Mouse (Mus musculus) right cerebral cortex, adult 2 months (tissue): Measurements from ENCODE around the gene Slc2a1.

Experiments used
- DNase-seq, 2 experiments: peaks; one replicate each; pipeline ENCODE4 v3.0.0; 2021 to 2022; ENCODE audit warnings: low spot score in 2 of 2

Gene Slc2a1

GRCm38 (mm10) chr4:119180133-119180707 lies 71.7 kb downstream of the Slc2a1 start:
- no peak for DNase-seq

- no peak for DNase-seq
Observed at GRCm38 (mm10) chr4:119181456-119181855, 72.9 kb downstream of the Slc2a1 start.

GRCm38 (mm10) chr4:119183525-119183924 lies 75.0 kb downstream of the Slc2a1 start:
- no peak for DNase-seq

- DNase-seq, result no peak
Observed at GRCm38 (mm10) chr4:119185771-119186170, 77.3 kb downstream of the Slc2a1 start.
